Mouse (Mus musculus): ENCODE measurements around the gene Tmem243. TPM values are rescaled to one million over a fixed set of nuclear protein-coding genes. Genes with fewer than 3 reads are reported as not detected.

Tmem243 gene
- total RNA-seq (2023), result 10 to 100 TPM; 21.3 to 26.1 TPM

DNA sequence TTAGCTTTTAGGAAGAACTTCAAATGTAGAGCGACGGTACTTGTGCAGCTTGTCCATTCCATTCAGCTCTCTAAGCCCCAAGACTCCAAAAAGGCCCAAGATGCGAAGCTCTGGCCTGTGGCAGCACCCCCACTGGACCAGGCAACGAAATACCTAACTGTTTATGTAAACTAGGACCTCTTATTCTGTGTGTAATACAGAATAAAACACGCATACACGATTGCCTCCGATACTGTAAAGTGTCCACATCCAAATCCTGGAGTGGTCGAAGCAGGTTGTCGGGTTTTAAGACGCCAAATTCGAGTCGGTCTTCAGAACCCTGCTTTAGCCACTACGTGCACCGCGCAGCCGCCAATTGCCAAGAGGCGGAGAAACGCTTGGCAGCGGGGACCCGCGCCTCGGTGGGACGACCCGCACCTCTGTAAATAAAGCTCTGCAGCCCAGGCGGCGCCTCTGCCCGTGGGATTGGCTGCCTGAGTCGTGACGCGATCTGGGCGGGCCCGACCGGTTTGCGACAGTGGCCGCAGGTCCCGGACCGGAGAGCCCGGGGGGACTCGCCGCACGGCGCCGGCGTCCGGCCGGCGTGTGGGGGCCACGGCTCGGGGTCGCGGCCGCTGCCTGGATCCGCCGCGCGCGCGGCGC is at the start of gene Tmem243:
Tmem243 (plus strand) TSS at position 462 of the 642 bp plus-strand sequence.

DNA sequence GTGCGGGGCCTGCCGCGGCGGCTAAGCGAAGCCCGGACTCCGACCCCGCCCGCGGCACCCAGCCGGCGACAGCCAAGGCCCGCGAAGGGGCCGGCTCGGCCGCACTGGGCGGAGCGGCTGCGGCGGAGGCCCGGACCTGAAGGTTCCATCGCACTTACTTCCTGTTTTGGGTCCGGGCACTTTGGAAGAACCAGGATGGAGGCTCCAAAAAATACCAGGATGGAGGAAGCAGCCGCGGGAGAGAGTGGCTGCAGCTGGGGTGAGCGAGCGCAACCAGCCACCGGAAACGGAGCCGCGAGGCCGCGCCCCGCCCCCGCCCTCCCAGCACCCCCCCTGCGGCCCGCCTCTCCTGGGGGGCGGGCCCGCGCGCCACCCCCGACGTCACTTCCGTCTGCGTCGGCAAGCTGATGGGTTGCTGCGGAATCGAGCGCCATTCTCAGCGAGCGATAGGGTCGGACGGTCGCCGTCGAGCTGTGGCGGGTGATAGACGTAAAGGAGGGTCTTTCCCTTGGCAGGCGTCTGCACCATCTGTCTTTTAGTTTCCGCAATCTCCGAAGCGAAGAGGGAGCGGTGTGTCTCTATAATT is 61.1 kb downstream of the Tmem243 start, which contains the start of gene Dmtf1:
Dmtf1 (minus strand) TSS at position 321 of the 586 bp plus-strand sequence.

Other genes starting within 250 kb of the Tmem243 start
- 10 to 100 TPM; 10.4 to 16.5 TPM for gene Abcb4, start 207.0 kb upstream of the Tmem243 start, total RNA-seq (2023)
- 10 to 100 TPM; 26.3 to 26.5 TPM for gene Crot, start 103.3 kb upstream of the Tmem243 start, total RNA-seq (2023)
- 10 to 100 TPM; 40.0 to 41.4 TPM for gene Dmtf1, start 61.1 kb downstream of the Tmem243 start, total RNA-seq (2023)
- under 1 TPM; 0.57 to 0.62 TPM for gene 9330182L06Rik, start 165.4 kb downstream of the Tmem243 start, total RNA-seq (2023)